Mouse (Mus musculus): ENCODE results near the gene Kcnk10. TPM values are rescaled to one million over a fixed set of nuclear protein-coding genes. Genes with fewer than 3 reads are reported as not detected.

Gene Kcnk10
- total and polyA plus RNA-seq, 3 experiments, result 2.4 to 7.5 (median 3.8) TPM

GRCm38 (mm10) chr12:98544545-98545250, 33.4 kb downstream of the Kcnk10 start (continued):
- TF ChIP-seq E2F4 (IDR thresholded peaks at IDR 0.05; ENCODE audit: insufficient replicate concordance, low read depth, low read length) (no peak), SIN3A (IDR thresholded peaks at IDR 0.05; ENCODE audit: low read length) (no peak), CHD1 (IDR thresholded peaks at IDR 0.05; ENCODE audit: low read depth, low read length) (no peak), JUND (conservative IDR thresholded peaks at IDR 0.05; ENCODE audit: low read depth, low read length) (peak; percentile 66), USF2 (conservative IDR thresholded peaks at IDR 0.05; ENCODE audit: low read depth, low read length) (peak; percentile 45), TCF12 (IDR thresholded peaks at IDR 0.05; ENCODE audit: low read depth, low read length) (no peak), MXI1 (IDR thresholded peaks at IDR 0.05; ENCODE audit: low read depth, low read length) (no peak), ZKSCAN1 (IDR thresholded peaks at IDR 0.05; ENCODE audit: borderline replicate concordance, low read depth, low read length) (no peak), ETS1 (conservative IDR thresholded peaks at IDR 0.05; ENCODE audit: low read depth, low read length) (no peak; the same call in 1 of the 2 replicates), BHLHE40 (IDR thresholded peaks at IDR 0.05; ENCODE audit: low read depth, low read length) (peak; percentile 84), MAX (IDR thresholded peaks at IDR 0.05; ENCODE audit: low read length) (peak; percentile 37; the same call in 1 of the 2 replicates), IRF4 (IDR thresholded peaks at IDR 0.05; ENCODE audit: low read depth, low read length) (peak; percentile 32; the same call in 1 of the 2 replicates), MYC (IDR thresholded peaks at IDR 0.05; ENCODE audit: low read depth, low read length) (0 out of 2 replicates have a peak, but pooled peaks have one; percentile 14)

- Histone ChIP-seq H3K4me1 (ENCODE audit: control insufficient read depth in 1 of 2, insufficient read depth in 2 of 2) (peaks cover 0 to 5% of the 10 kb centered on the region in 2 experiments; a peak in 2 of 4 replicates), H3K27ac (ENCODE audit: insufficient read depth, low read depth) (no peak overlapping the region), H3K36me3 (replicated peaks in 1 of 2; ENCODE audit: control insufficient read depth in 1 of 2, insufficient read depth in 1 of 2, low read length in 1 of 2) (no peaks in the 10 kb centered on the region), H3K4me2 (ENCODE audit: insufficient read depth, low read depth, poor library complexity, severe bottlenecking) (no peak overlapping the region), H3K9me3 (replicated peaks; ENCODE audit: low read length) (no peaks in the 10 kb centered on the region), H3K27me3 (replicated peaks) (no peaks in the 10 kb centered on the region), H3K9ac (ENCODE audit: insufficient read depth, low read depth) (no peak overlapping the region), H3K79me2 (replicated peaks; ENCODE audit: control insufficient read depth, extremely low read depth, insufficient read depth, poor library complexity, severe bottlenecking) (no peaks in the 10 kb centered on the region), H3K4me3 (replicated peaks in 1 of 3; ENCODE audit: low read depth in 2 of 3, low read length in 2 of 3, poor library complexity in 1 of 3) (no peak overlapping the region)
- in situ Hi-C loops (cut with MboI; ENCODE audit: low pct_ligation_motif_present, low pct_unique_long_range_greater_than_20kb, low sequenced_read_pairs) (no loop called here), dilution Hi-C loops (cut with MboI; ENCODE audit: extremely low pct_ligation_motif_present, extremely low pct_unique_long_range_greater_than_20kb, low sequenced_read_pairs) (no loop called here)
- TF ChIP-seq PAX5 (IDR thresholded peaks at IDR 0.05; ENCODE audit: low read length) (no peak), NRF1 (IDR thresholded peaks at IDR 0.05; ENCODE audit: low read depth, low read length) (no peak), POLR2AphosphoS2 (IDR thresholded peaks at IDR 0.05; ENCODE audit: low read depth, low read length) (no peak), MEF2A (IDR thresholded peaks at IDR 0.05; ENCODE audit: borderline replicate concordance, low read depth, low read length) (no peak), NELFE (IDR thresholded peaks at IDR 0.05; ENCODE audit: low read depth, low read length) (no peak), CHD1 (IDR thresholded peaks at IDR 0.05; ENCODE audit: low read depth, low read length) (no peak), ZKSCAN1 (IDR thresholded peaks at IDR 0.05; ENCODE audit: borderline replicate concordance, low read depth, low read length) (no peak), MYC (IDR thresholded peaks at IDR 0.05; ENCODE audit: low read depth, low read length) (no peak), ELF1 (IDR thresholded peaks at IDR 0.05; ENCODE audit: low read depth, low read length) (no peak), ZC3H11A (IDR thresholded peaks at IDR 0.05; ENCODE audit: low read depth, low read length) (no peak), IRF4 (IDR thresholded peaks at IDR 0.05; ENCODE audit: low read depth, low read length) (no peak), MAFK (IDR thresholded peaks at IDR 0.05; ENCODE audit: insufficient replicate concordance, low read length) (no peak), KAT2A (IDR thresholded peaks at IDR 0.05; ENCODE audit: insufficient replicate concordance, low read length) (no peak), USF2 (conservative IDR thresholded peaks at IDR 0.05; ENCODE audit: low read depth, low read length) (no peak), CHD2 (IDR thresholded peaks at IDR 0.05; ENCODE audit: low read length) (no peak), JUN (IDR thresholded peaks at IDR 0.05; ENCODE audit: insufficient read depth, low read depth, low read length) (no peak), E2F4 (IDR thresholded peaks at IDR 0.05; ENCODE audit: insufficient replicate concordance, low read depth, low read length) (no peak), GABPA (IDR thresholded peaks at IDR 0.05; ENCODE audit: insufficient replicate concordance, low read depth, low read length) (no peak), JUND (conservative IDR thresholded peaks at IDR 0.05; ENCODE audit: low read depth, low read length) (no peak), ETS1 (conservative IDR thresholded peaks at IDR 0.05; ENCODE audit: low read depth, low read length) (no peak)
- no peak for DNase-seq (ENCODE audit: extremely low read depth)
Observed at GRCm38 (mm10) chr12:98536760-98537159, 41.4 kb downstream of the Kcnk10 start.

Data from CH12.LX (cell line).